Mouse (Mus musculus) mature B cell (primary cell): ENCODE measurements around the gene Platr25.
"Not testable (repeated sequence)": the region's sequence is repeated elsewhere in the genome, so short reads cannot be mapped to it uniquely, and the experiment has no call there.

ENCODE experiments used
- in situ Hi-C: fragments of 300-500 bp; cut with MboI; formaldehyde crosslinking; loops from 2 replicates; pipeline ENCODE4 v1.14.3; 2019

Gene Platr25

DNA sequence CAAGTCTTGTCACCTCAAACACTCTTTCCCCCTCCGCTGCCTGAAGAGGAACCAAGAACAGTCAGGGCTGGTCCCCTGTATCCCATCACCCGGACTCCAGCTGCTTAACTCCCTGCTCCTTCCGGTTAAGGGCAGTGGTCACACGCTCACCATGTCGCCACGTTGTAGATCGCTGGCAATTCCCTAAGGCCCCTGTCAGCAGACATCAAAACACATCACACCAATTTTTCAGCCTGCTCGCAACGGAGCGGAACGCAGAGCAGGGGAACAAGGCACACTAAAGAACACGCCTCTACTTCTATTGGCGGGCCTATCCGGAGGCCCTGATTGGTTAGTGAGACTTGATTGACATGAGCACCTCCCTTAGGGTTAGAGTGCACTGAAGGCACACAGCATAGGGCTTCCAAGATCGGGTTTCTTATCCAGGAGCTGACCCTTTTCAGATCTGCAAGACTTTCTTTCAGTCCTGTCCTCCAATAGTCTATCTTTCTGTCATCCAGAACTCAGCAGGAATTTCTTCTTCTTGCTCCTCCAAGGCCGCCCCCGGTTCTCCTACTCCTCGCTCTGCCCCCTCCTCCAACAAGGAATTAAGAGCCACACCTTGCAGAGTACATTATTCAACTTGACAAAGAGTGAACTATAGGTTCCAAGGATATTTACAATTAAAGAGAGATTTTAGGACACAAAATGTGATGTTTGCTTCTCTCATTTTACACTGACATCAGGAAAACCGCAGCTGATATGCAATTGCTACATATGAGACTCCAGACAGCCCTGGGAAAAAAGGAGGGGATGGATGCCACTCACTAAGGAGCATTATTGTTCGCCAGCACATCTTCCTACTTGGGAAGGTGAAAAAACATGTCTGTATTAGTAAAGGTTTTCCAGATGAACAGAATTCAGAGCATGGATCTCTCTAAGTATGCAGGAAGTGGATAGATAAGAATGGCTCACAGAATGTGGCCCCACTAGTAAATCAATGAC lies at the start of gene Platr25:
Gene Platr25 (minus strand): TSS at position 278 of the 984 bp plus-strand sequence.
- in situ Hi-C loops: not testable (repeated sequence)

DNA sequence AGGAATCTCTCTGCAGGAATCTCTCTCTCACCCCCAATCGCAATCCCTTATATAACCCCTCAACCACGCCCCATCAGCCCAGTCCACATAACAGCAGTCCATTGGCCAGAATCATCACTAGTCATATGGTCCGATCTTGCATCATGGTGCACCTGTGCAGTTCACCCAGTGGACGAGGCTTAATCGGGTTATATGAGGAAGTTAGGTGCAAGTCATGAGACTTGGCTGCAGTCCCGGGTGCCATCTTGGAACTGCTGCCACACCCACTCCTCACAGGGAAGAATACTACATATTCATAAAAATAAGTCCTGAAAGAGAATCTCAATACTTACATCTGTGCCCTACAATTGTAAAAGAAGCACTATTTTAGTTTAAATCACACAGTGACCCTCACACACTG lies 47.5 kb upstream of the Platr25 start:
- in situ Hi-C loops: not testable (repeated sequence)

DNA sequence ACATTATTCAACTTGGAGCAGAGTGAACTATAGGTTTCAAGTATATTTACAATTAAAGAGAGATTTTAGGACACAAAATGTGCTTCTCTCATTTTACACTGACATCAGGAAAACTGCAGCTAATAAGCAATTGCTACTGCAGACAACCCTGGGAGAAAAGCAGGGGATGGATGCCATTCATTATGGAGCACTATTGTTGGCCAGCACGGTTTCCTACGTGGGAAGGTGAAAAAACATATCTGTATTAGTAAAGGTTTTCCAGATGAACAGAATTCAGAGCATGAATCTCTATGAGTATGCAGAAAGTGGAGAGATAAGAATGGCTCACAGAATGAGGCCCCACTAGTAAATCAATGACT lies 25.6 kb upstream of the Platr25 start:
- in situ Hi-C loops: not testable (repeated sequence)

DNA sequence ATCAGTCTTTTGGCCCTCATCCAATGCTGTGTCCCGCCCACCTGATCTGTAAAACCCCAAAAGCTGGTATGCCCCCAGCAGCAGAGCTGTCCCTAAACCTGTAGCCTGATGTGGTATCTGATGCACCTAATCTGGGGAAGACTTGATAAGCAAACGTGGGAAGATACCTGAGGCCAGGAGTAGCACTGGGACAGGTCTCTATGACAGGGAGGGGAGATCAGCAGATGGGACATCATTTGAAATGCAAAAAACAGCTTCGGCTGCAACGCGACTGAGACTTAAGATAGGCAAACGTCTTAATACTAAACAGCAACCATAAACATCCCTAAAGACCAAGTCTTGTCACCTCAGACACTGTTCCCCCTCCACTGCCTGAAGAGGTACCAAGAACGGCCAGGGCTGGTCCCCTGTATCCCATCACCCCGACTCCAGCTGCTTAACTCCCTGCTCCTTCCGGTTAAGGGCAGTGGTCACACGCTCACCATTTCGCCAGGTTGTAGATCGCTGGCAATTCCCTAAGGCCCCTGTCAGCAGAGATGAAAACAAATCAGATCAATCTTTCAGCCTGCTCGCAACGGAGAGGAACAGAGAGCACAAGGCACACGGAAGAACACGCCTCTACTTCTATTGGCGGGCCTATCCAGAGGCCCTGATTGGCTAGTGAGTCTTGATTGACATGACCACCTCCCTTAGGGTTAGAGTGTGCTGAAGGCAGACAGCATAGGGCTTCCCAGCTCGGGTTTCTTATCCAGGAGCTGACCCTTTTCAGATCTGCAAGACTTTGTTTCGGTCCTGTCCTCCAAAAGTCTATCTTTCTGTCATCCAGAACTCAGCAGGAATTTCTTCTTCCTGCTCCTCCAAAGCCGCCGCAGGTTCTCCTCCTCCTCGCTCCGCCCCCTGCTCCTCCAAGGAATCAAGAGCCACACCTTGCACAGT lies 25.0 kb upstream of the Platr25 start, which contains the start of gene Gm5141:
Gene Gm5141 (minus strand): TSS at position 610 of the 936 bp plus-strand sequence.
- in situ Hi-C loops: not testable (repeated sequence)

DNA sequence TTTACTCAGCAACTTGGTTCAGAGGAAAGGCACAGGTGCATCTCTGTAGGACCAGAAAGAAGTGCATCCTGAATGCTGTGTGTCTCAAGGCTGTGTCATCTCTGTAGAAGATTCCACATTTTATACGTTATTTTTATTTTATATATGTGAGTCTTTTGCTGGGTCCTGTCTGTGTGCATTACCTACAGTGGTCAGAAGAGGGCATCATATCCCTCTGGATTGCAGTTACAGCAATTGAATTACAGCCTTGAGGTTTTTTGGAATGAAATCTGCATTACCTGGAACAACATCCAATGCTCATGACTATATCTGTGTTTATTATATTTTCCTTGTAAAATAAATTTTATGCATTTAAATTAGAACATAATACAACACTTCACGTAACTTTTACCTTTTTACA lies 3.3 kb upstream of the Platr25 start:
- in situ Hi-C loops: not testable (repeated sequence)

DNA sequence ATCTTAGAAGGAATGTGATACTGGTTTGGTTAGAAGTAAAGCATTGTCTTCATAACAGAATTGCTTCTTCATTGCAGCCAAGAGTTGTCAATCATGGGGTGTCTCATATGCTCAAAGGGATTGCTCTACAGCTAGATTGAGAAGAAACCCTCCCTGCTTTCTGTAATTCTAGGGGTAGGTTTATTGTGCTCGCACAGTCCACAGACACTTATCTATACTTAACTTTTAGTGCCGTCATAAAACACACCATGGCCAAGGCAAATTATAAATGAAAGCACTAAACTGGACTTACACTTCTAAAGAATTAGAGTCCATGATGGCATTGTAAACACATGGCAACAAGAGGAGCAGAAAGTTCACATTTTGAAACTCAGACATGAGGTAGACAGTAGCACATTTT lies 27.2 kb downstream of the Platr25 start:
- in situ Hi-C loops: no loop called here

DNA sequence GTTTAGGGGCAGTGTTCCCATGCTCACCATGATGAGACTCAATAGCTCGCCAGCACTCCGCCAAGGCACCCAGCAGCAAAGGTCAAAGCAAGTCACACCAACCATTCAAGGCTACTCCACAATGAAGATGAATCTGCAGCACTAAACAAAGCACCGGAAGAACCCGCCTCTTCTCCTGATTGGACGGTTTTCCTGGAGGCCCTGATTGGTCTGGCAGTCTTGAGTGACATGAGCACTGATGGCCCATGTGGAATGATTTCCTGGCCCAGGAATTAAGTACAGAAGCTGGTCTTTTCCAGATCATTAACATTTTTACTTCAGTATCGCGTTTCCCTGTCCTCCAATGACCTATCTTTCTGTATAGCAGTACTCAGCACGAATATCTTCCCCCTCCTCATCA lies 47.9 kb downstream of the Platr25 start:
- in situ Hi-C loops: not testable (repeated sequence)

DNA sequence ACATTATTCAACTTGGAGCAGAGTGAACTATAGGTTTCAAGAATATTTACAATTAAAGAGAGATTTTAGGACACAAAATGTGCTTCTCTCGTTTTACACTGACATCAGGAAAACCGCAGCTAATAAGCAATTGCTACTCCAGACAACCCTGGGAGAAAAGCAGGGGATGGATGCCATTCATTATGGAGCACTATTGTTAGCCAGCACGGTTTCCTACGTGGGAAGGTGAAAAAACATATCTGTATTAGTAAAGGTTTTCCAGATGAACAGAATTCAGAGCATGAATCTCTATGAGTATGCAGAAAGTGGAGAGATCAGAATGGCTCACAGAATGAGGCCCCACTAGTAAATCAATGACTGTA lies 75.2 kb downstream of the Platr25 start:
- in situ Hi-C loops: not testable (repeated sequence)

DNA sequence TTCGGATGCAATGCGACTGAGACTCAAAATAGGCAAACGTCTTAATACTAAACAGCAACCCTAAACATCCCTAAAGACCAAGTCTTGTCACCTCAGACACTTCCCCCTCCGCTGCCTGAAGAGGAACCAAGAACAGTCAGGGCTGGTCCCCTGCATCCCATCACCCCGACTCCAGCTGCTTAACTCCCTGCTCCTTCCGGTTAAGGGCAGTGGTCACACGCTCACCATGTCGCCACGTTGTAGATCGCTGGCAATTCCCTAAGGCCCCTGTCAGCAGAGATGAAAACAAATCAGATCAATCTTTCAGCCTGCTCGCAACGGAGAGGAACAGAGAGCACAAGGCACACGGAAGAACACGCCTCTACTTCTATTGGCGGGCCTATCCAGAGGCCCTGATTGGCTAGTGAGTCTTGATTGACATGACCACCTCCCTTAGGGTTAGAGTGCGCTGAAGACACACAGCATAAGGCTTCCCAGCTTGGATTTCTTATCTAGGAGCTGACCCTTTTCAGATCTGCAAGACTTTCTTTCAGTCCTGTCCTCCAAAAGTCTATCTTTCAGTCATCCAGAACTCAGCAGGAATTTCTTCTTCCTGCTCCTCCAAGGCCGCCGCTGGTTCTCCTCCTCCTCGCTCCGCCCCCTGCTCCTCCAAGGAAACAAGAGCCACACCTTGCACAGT lies 75.8 kb downstream of the Platr25 start:
- in situ Hi-C loops: not testable (repeated sequence)

DNA sequence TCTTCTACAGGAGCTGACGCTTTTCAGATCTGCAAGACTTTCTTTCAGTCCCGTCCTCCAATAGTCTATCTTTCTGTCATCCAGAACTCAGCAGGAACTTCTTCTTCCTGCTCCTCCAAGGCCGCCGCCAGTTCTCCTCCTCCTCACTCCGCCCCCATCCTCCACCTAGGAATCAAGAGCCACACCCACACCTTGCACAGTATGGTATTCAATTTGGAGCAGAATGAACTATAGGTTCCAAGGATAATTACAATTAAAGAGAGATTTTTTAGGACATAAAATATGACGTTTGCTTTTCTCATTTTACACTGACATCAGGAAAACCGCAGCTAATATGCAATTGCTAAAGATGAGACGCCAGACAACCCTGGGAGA lies 107.2 kb downstream of the Platr25 start:
- in situ Hi-C loops: no loop called here

DNA sequence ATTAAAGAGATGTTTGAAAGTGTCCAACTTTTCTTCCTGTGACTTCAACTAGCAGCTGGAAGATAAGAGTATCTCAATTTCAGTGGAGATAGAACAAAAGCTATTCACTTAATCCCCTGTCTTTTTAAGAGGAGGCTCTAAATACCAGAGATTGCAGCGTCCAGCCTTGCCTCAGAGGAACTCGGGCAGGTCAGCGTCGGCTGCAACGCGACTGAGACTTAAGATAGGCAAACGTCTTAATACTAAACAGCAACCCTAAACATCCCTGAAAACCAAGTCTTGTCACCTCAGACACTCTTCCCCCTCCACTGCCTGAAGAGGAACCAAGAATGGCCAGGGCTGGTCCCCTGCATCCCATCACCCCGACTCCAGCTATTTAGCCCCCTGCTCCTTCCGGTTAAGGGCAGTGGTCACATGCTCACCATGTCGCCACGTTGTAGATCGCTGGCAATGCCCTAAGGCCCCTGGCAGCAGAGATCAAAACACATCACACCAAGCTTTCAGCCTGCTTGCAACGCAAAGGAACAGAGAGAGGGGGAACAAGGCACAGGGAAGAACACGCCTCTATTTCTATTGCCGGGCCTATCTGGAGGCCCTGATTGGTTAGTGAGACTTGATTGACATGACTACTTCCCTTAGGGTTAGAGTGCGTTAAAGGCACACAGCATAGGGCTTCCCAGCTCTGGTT lies 107.7 kb downstream of the Platr25 start:
- in situ Hi-C loops: not testable (repeated sequence)

DNA sequence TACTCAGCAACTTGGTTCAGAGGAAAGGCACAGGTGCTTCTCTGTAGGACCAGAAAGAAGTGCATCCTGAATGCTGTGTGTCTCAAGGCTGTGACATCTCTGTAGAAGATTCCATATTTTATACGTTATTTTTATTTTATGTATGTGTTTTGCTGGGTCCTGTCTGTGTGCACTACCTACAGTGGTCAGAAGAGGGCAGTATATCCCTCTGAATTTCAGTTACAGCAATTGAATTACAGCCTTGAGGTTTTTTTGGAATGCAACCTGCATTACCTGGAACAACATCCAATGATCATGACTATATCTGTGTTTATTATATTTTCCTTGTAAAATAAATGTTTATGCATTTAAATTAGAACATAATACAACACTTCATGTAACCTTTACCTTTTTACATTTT lies 133.4 kb downstream of the Platr25 start:
- in situ Hi-C loops: loop anchor here (25.0 kb wide), 1 partner anchor 210 kb away; no protein-coding TSS in a partner anchor

DNA sequence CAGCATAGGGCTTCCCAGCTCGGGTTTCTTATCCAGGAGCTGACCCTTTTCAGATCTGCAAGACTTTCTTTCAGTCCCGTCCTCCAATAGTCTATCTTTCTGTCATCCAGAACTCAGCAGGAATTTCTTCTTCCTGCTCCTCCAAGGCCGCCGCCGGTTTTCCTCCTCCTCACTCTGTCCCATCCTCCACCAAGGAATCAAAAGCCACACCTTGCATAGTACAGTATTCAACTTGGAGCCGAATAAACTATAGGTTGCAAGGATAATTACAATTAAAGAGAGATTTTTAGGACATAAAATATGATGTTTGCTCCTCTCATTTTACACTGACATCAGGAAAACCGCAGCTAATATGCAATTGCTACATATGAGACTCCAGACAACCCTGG lies 136.2 kb downstream of the Platr25 start:
- in situ Hi-C loops: not testable (repeated sequence)

DNA sequence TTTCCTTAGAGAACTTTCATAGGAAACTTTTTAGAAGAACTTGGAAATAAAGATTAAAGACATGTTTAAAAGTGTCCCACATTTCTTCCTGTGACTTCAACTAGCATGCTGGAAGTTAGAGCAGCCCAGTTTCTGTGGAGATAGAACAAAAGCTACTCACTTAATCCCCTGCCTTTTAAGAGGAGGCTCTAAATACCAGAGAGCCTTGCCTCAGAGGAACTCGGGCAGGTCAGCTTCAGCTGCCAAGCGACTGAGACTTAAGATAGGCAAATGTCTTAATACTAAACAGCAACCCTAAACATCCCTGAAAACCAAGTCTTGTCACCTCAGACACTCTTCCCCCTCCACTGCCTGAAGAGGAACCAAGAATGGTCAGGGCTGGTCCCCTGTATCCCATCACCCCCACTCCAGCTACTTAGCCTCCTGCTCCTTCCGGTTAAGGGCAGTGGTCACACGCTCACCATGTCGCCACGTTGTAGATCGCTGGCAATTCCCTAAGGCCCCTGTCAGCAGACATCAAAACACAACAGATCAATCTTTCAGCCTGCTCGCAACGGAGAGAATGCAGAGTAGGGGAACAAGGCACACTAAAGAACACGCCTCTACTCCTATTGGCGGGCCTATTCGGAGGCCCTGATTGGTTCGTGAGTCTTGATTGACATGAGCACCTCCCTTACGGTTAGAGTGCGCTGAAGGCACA lies 136.8 kb downstream of the Platr25 start, which contains the start of gene 6720489N17Rik:
Gene 6720489N17Rik (minus strand): TSS at position 606 of the 700 bp plus-strand sequence.
- in situ Hi-C loops: not testable (repeated sequence)
